Mouse (Mus musculus): ENCODE results near the gene Rnf213.

Gene Rnf213

GRCm38 (mm10) chr11:119390271-119391231 is 2.3 kb upstream of the Rnf213 start:
- DNase-seq (ENCODE audit: low spot score), result peak; percentile 59

GRCm38 (mm10) chr11:119391386-119392000 is 1.4 kb upstream of the Rnf213 start:
- DNase-seq (ENCODE audit: low spot score), result no peak

GRCm38 (mm10) chr11:119392001-119392614 is 792 bp upstream of the Rnf213 start:
- DNase-seq (ENCODE audit: low spot score), result peak; percentile 55

- DNase-seq (ENCODE audit: low spot score), result no peak
These were observed 544 bp downstream of the Rnf213 start for GRCm38 (mm10) chr11:119393483-119393804.

- no peak for DNase-seq (ENCODE audit: low spot score)
These were observed 1.3 kb downstream of the Rnf213 start for GRCm38 (mm10) chr11:119394210-119394609.

- no peak for DNase-seq (ENCODE audit: low spot score)
These were observed 2.5 kb downstream of the Rnf213 start for GRCm38 (mm10) chr11:119395394-119395793.

- DNase-seq (ENCODE audit: low spot score), result no peak
These were observed 3.0 kb downstream of the Rnf213 start for GRCm38 (mm10) chr11:119395931-119396330.

- DNase-seq (ENCODE audit: low spot score), result no peak
These were observed 3.6 kb downstream of the Rnf213 start for GRCm38 (mm10) chr11:119396461-119396860.

GRCm38 (mm10) chr11:119402501-119403160 is 9.7 kb downstream of the Rnf213 start:
- no peak for DNase-seq (ENCODE audit: low spot score)

GRCm38 (mm10) chr11:119404627-119405026 is 11.7 kb downstream of the Rnf213 start:
- peak; percentile 70 for DNase-seq (ENCODE audit: low spot score)

GRCm38 (mm10) chr11:119407381-119407780 is 14.5 kb downstream of the Rnf213 start:
- DNase-seq (ENCODE audit: low spot score), result no peak

GRCm38 (mm10) chr11:119407977-119408376 is 15.1 kb downstream of the Rnf213 start:
- no peak for DNase-seq (ENCODE audit: low spot score)

GRCm38 (mm10) chr11:119419327-119420118 is 26.6 kb downstream of the Rnf213 start:
- DNase-seq (ENCODE audit: low spot score), result peak; percentile 63

- DNase-seq (ENCODE audit: low spot score), result no peak
These were observed 27.5 kb downstream of the Rnf213 start for GRCm38 (mm10) chr11:119420426-119420825.

GRCm38 (mm10) chr11:119427431-119427830 is 34.5 kb downstream of the Rnf213 start:
- no peak for DNase-seq (ENCODE audit: low spot score)

- no peak for DNase-seq (ENCODE audit: low spot score)
These were observed 35.1 kb downstream of the Rnf213 start for GRCm38 (mm10) chr11:119427986-119428385.

- peak; percentile 67 for DNase-seq (ENCODE audit: low spot score)
These were observed 35.8 kb downstream of the Rnf213 start for GRCm38 (mm10) chr11:119428649-119429136.

- no peak for DNase-seq (ENCODE audit: low spot score)
These were observed 38.6 kb downstream of the Rnf213 start for GRCm38 (mm10) chr11:119431516-119431915.

GRCm38 (mm10) chr11:119432706-119433105 is 39.8 kb downstream of the Rnf213 start:
- no peak for DNase-seq (ENCODE audit: low spot score)

GRCm38 (mm10) chr11:119434316-119434715 is 41.4 kb downstream of the Rnf213 start:
- no peak for DNase-seq (ENCODE audit: low spot score)
